Mouse (Mus musculus) lung, embryonic 16.5 days (tissue): ENCODE measurements around the gene Prr5. TPM values are rescaled to one million over a fixed set of nuclear protein-coding genes. Genes with fewer than 3 reads are reported as not detected.

ENCODE experiments used
- ATAC-seq: fragments of 200-750 bp; cut with Nextera tagmentation; 2 replicates; pipeline ENCODE4 v1.8.0; 2017; ENCODE audit warnings: low read depth, mild to moderate bottlenecking, moderate library complexity
- H3K27ac ChIP-seq: fragments of 300-500 bp; sonication (generic); 2 replicates; pipeline ENCODE4 v1.5.1; 2014; ENCODE audit warnings: mild to moderate bottlenecking, control low read depth, low read length
- H3K27me3 ChIP-seq: fragments of 300-500 bp; sonication (generic); 2 replicates; pipeline ENCODE4 v1.6.1; 2014; ENCODE audit warnings: low read depth, low read length, mixed read lengths; ENCODE audit not compliant: control insufficient read depth, insufficient read depth
- H3K36me3 ChIP-seq: fragments of 300-500 bp; sonication (generic); 2 replicates; pipeline ENCODE4 v1.6.1; 2014; ENCODE audit warnings: low read length; ENCODE audit not compliant: control insufficient read depth, insufficient read depth
- H3K4me1 ChIP-seq: fragments of 300-500 bp; sonication (generic); replicated peaks from 2 replicates; pipeline ENCODE4 v1.6.1; 2014; ENCODE audit warnings: low read length, mixed read lengths; ENCODE audit not compliant: control insufficient read depth, insufficient read depth
- H3K4me2 ChIP-seq: fragments of 300-500 bp; sonication (generic); 2 replicates; pipeline ENCODE4 v1.6.1; 2014; ENCODE audit warnings: low read depth, low read length, control low read depth
- H3K4me3 ChIP-seq: fragments of 300-500 bp; sonication (generic); 2 replicates; pipeline ENCODE4 v1.5.1; 2014; ENCODE audit warnings: mild to moderate bottlenecking, low read length, control low read depth
- H3K9ac ChIP-seq: fragments of 300-500 bp; sonication (generic); 2 replicates; pipeline ENCODE4 v1.6.1; 2014; ENCODE audit warnings: low read length, control low read depth
- H3K9me3 ChIP-seq: fragments of 300-500 bp; sonication (generic); 2 replicates; pipeline ENCODE4 v1.6.1; 2016; ENCODE audit warnings: low read length; ENCODE audit not compliant: control insufficient read depth
- WGBS: fragments of 180-500 bp; shearing (Covaris S2); extraction: QIAGEN DNeasy Blood & Tissue Kit; methylation state at CpG from one replicate; pipeline ENCODE4 v1.1.7; 2014; 5-methylcytosine and 5-hydroxymethylcytosine counted together
- polyA plus RNA-seq: library from polyadenylated mRNA; unstranded; fragments of >200 nt; fragmentation: Nextera tagmentation; extraction: Ambion mirVana; gene quantifications from 2 replicates; pipeline ENCODE4 v1.2.1, GENCODE M21; 2015

The Prr5 gene
- polyA plus RNA-seq, 1 experiment from 2014 or later = 18.3 TPM

- Histone ChIP-seq H3K4me2 (no peak overlapping the region), H3K27me3 (no peaks in the 10 kb centered on the region), H3K4me3 (no peak overlapping the region), H3K36me3 (no peaks in the 10 kb centered on the region), H3K9me3 (no peaks in the 10 kb centered on the region), H3K4me1 (peaks cover 25% of the 10 kb centered on the region), H3K27ac (peak overlapping the region; percentile 78), H3K9ac (no peak overlapping the region)
- ATAC-seq = peak; percentile 68
- WGBS = 39% methylated on average over 4 of the region's 4 CpGs
These were observed 54.8 kb downstream of the Prr5 start for GRCm38 (mm10) chr15:84724199-84724598.

DNA sequence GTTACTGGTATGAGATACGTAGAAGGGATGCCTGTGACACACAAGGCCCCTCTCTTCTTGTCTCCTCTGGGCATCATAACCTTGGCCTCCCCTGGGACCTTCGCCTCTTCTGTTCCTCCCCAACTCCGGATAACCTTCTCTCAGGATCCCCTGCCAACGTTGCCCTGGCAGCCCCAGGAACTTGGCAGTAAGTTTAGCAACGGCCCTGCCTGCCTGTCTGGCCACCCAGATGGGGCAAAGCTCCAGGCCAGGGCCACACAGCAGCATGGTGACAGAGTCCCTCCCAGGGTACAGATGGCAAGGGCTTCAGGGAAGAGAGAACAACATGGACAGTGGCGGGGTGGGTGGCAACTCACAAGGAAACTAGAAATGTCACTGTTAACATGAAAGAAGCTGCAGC, 60.3 kb downstream of the Prr5 start:
- H3K9me3 ChIP-seq = no peaks in the 10 kb centered on the region
- H3K4me1 ChIP-seq = peaks cover 15% of the 10 kb centered on the region
- H3K27me3 ChIP-seq = no peaks in the 10 kb centered on the region
- no peaks in the 10 kb centered on the region for H3K36me3 ChIP-seq
- H3K9ac ChIP-seq = no peak overlapping the region
- H3K4me2 ChIP-seq = no peak overlapping the region
- no peak overlapping the region for H3K4me3 ChIP-seq
- no peak overlapping the region for H3K27ac ChIP-seq
- 71% methylated on average over 6 of the region's 6 CpGs for WGBS
- no peak for ATAC-seq

- ATAC-seq = no peak; the same call in 1 of the 2 replicates
- Histone ChIP-seq H3K4me1 (peaks cover 13% of the 10 kb centered on the region), H3K27me3 (no peaks in the 10 kb centered on the region), H3K4me3 (no peak overlapping the region), H3K9me3 (no peaks in the 10 kb centered on the region), H3K36me3 (no peaks in the 10 kb centered on the region), H3K9ac (no peak overlapping the region), H3K27ac (no peak overlapping the region), H3K4me2 (no peak overlapping the region)
- WGBS = 31% methylated on average over 1 of the region's 1 CpGs
These were observed 61.5 kb downstream of the Prr5 start for GRCm38 (mm10) chr15:84730893-84731292.

- H3K27ac ChIP-seq = no peak overlapping the region
- 61% methylated on average over 18 of the region's 18 CpGs for WGBS
These were observed 62.4 kb downstream of the Prr5 start for GRCm38 (mm10) chr15:84731676-84732424.

DNA sequence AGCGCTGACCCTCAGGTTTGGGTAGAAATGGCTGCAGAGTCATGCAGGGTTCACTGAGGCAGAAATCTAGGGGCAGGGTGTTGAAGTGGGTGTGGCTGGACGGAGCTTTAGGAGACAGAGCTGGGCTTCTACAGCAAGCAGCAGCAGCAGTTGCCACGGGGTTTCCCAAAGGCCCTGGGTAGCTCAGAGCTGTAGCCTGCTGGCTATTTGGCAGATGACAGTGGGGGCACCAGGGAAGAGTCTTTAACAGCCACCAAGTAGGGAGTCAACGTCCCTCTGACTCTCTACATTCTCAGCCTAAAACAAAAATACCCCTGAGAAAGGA, 63.0 kb downstream of the Prr5 start:
- no peaks in the 10 kb centered on the region for H3K36me3 ChIP-seq
- WGBS = 62% methylated on average over 4 of the region's 4 CpGs
- no peak overlapping the region for H3K4me3 ChIP-seq
- H3K4me1 ChIP-seq = peaks cover 12% of the 10 kb centered on the region
- H3K9ac ChIP-seq = no peak overlapping the region
- no peaks in the 10 kb centered on the region for H3K27me3 ChIP-seq
- no peak overlapping the region for H3K4me2 ChIP-seq
- H3K27ac ChIP-seq = no peak overlapping the region
- no peaks in the 10 kb centered on the region for H3K9me3 ChIP-seq
- ATAC-seq = no peak

More at GRCm38 (mm10) chr15:84731676-84732424, 62.4 kb downstream of the Prr5 start:
- Histone ChIP-seq H3K4me2 (no peak overlapping the region), H3K9me3 (no peaks in the 10 kb centered on the region), H3K27me3 (no peaks in the 10 kb centered on the region), H3K36me3 (no peaks in the 10 kb centered on the region), H3K4me3 (no peak overlapping the region), H3K4me1 (peaks cover 12% of the 10 kb centered on the region), H3K9ac (no peak overlapping the region)
- no peak for ATAC-seq

GRCm38 (mm10) chr15:84736346-84736993, 67.0 kb downstream of the Prr5 start:
- Histone ChIP-seq H3K4me3 (no peak overlapping the region), H3K4me2 (no peak overlapping the region), H3K27me3 (no peaks in the 10 kb centered on the region), H3K9me3 (no peaks in the 10 kb centered on the region), H3K36me3 (no peaks in the 10 kb centered on the region), H3K4me1 (no peaks in the 10 kb centered on the region), H3K9ac (no peak overlapping the region), H3K27ac (no peak overlapping the region)
- 68% methylated on average over 11 of the region's 11 CpGs for WGBS
- ATAC-seq = no peak

DNA sequence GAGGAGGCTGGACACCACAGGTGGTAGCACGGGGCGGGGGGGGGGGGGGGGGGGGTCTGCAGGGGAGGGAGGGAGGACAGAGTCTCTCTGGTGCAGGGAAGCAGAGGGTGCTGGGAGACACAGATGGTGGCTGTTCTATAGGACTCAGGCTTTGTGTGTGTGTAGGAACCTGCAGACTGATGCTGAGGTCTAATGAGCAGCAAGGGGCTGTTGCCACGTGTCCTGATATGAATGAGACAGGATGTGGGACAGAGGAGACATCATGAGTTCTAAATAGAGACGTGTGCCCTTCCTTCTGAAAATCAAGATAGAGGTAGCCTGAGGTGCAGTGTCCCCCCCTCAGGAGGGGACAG, 67.5 kb downstream of the Prr5 start:
- Histone ChIP-seq H3K4me3 (no peak overlapping the region), H3K4me2 (no peak overlapping the region), H3K27ac (no peak overlapping the region), H3K36me3 (no peaks in the 10 kb centered on the region), H3K4me1 (no peaks in the 10 kb centered on the region), H3K9me3 (no peaks in the 10 kb centered on the region), H3K9ac (no peak overlapping the region), H3K27me3 (no peaks in the 10 kb centered on the region)
- no peak for ATAC-seq
- 48% methylated on average over 2 of the region's 4 CpGs for WGBS

DNA sequence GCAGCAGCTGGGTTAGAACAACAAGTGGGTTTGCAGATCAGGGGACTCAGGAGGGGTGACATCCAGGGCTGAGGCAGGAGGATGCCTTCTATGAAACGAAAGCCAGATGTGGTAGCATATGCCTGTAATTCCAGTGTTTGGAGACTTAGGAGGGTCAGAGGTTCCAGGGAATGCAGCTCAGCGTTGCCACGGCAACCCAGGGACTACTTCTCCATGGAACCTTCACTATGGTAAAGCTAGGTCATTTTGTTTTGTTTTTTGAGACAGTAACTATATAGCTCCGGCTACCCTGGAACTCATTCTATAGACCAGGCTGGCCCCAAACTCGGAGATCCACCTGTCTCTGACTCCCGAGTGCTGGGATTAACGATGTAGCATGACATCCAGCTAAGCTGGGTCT, 68.8 kb downstream of the Prr5 start:
- no peaks in the 10 kb centered on the region for H3K9me3 ChIP-seq
- H3K27ac ChIP-seq = no peak overlapping the region
- H3K4me1 ChIP-seq = no peaks in the 10 kb centered on the region
- H3K9ac ChIP-seq = no peak overlapping the region
- H3K27me3 ChIP-seq = no peaks in the 10 kb centered on the region
- 89% methylated on average over 7 of the region's 7 CpGs for WGBS
- no peak for ATAC-seq
- H3K36me3 ChIP-seq = no peaks in the 10 kb centered on the region
- no peak overlapping the region for H3K4me2 ChIP-seq
- H3K4me3 ChIP-seq = no peak overlapping the region

- Histone ChIP-seq H3K4me3 (no peak overlapping the region), H3K27ac (no peak overlapping the region), H3K27me3 (no peaks in the 10 kb centered on the region), H3K36me3 (no peaks in the 10 kb centered on the region), H3K4me2 (no peak overlapping the region), H3K9ac (no peak overlapping the region), H3K4me1 (no peaks in the 10 kb centered on the region), H3K9me3 (no peaks in the 10 kb centered on the region)
- ATAC-seq = no peak
- WGBS = 61% methylated on average over 3 of the region's 3 CpGs
These were observed 72.2 kb downstream of the Prr5 start for GRCm38 (mm10) chr15:84741573-84741972.
